Mouse (Mus musculus) splenic B cell, adult 2 months (primary cell): ENCODE data around the gene Sec61a1.

Source experiments
- DNase-seq: peaks from one replicate; pipeline ENCODE4 v3.0.0-alpha.2; 2011; ENCODE audit warnings: low read depth, low spot score
- H3K27me3 ChIP-seq: 2 replicates; pipeline ENCODE4 v1.6.1; 2012; ENCODE audit warnings: mild to moderate bottlenecking, low read length, moderate library complexity, mixed read lengths; ENCODE audit not compliant: control insufficient read depth, poor library complexity, insufficient read depth, severe bottlenecking
- H3K36me3 ChIP-seq: 2 replicates; pipeline ENCODE4 v1.6.1; 2012; ENCODE audit warnings: mild to moderate bottlenecking, low read length, moderate library complexity, mixed read lengths; ENCODE audit not compliant: control insufficient read depth, poor library complexity, insufficient read depth, severe bottlenecking

The Sec61a1 gene

DNA sequence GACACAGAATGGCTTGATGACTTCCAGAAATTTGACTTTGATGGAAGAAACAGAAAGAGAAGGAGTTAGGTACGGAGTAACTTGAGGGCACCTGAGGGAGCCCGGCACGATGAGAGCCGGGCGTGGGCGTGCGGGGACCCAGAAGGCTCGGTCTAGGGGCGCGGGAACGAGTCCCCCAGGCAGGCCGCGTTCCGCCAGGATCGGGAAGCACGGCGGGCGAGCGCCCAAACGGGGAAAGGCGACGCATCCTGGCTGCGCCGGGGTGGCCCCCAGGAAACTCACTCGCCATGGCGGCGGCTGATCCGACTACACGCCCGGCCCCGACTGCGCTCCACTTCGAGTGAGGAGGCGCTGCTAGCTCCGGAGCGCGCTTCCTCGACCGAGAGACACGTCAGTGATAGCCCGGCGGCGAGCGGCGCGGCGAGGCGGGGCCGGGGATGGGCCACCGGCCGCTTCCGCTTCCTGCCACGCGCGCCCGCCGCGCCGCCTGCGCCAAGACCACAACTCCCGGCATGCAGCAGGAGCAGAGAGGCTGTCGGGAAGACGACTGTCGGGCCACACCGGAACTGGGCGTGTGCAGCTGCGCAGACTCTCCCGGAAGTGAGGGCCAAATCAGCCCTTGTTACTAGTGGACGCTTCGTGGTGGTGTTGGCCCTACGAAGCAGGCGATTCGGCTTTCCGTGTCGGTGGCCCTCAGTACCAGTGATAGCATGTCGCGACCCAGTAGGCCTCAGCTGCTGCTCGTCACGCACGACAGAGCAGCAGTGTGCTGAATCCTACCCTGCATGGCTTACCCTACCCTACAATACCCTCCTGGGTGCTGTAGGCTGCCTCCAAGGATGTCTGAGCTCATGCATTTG, at the start of gene Sec61a1:
TSS of gene Sec61a1 (minus strand) at position 502 of the 860 bp plus-strand sequence.
- Histone ChIP-seq H3K36me3 (peaks cover 6% of the 10 kb centered on the region), H3K27me3 (no peaks in the 10 kb centered on the region)
- DNase-seq: peak; percentile 96

GRCm38 (mm10) chr6:88566676-88567075, 48.0 kb upstream of the Sec61a1 start:
- no peaks in the 10 kb centered on the region for H3K27me3 ChIP-seq
- no peaks in the 10 kb centered on the region for H3K36me3 ChIP-seq
- no peak for DNase-seq

DNA sequence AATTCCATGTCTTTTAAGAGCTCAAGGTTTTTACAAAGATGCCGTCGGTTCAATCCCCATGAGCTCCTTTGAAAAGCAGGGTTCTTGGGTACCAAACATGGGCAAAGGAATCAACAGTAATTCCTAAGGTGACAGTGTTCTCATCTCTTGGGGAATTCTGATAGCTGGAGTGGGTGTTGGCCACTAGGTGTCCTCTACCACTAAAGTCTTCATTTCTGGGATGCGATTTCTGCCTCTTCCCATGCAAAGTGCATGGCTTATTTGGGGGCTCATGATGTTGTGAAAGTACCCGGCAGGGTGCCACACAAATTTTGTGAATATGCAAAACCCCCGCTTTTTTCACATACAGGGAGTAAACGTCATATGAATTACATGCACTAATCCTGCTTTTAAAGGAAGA, 46.3 kb upstream of the Sec61a1 start:
- DNase-seq: peak; percentile 8
- no peaks in the 10 kb centered on the region for H3K36me3 ChIP-seq
- H3K27me3 ChIP-seq: no peaks in the 10 kb centered on the region

GRCm38 (mm10) chr6:88560156-88560555, 41.5 kb upstream of the Sec61a1 start:
- DNase-seq: no peak
- Histone ChIP-seq H3K36me3 (no peaks in the 10 kb centered on the region), H3K27me3 (no peaks in the 10 kb centered on the region)

GRCm38 (mm10) chr6:88559688-88560087, 41.0 kb upstream of the Sec61a1 start:
- Histone ChIP-seq H3K27me3 (no peaks in the 10 kb centered on the region), H3K36me3 (no peaks in the 10 kb centered on the region)
- DNase-seq: no peak

DNA sequence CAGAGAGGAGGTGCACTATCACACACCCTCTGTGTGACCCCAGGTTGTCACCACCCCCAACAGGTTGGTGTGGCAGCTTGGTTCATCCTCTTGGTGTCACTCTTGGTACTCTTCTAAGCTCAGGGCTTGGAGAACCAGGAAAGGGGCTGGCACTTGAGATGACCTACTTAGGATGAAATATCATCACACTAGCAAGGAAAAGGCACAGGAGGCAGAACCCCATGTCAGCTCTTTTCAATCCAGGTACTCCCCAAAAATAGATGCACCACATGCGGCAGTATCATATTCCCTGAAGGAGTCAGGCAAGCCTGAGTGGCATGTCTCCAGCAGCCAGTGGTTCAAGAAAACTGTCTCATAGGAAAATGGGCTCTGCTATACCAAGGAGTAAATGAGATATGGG, 39.4 kb upstream of the Sec61a1 start:
- peak; percentile 12 for DNase-seq
- Histone ChIP-seq H3K27me3 (no peaks in the 10 kb centered on the region), H3K36me3 (no peaks in the 10 kb centered on the region)

GRCm38 (mm10) chr6:88557548-88557947, 38.8 kb upstream of the Sec61a1 start:
- Histone ChIP-seq H3K36me3 (no peaks in the 10 kb centered on the region), H3K27me3 (no peaks in the 10 kb centered on the region)
- DNase-seq: no peak

GRCm38 (mm10) chr6:88549916-88550315, 31.2 kb upstream of the Sec61a1 start:
- no peaks in the 10 kb centered on the region for H3K27me3 ChIP-seq
- DNase-seq: no peak

GRCm38 (mm10) chr6:88549137-88549814, 30.6 kb upstream of the Sec61a1 start:
- DNase-seq: peak; percentile 67
- no peaks in the 10 kb centered on the region for H3K36me3 ChIP-seq
- no peaks in the 10 kb centered on the region for H3K27me3 ChIP-seq

More at GRCm38 (mm10) chr6:88549916-88550315, 31.2 kb upstream of the Sec61a1 start:
- no peaks in the 10 kb centered on the region for H3K36me3 ChIP-seq

- Histone ChIP-seq H3K27me3 (no peaks in the 10 kb centered on the region), H3K36me3 (no peaks in the 10 kb centered on the region)
- no peak for DNase-seq
Observed at GRCm38 (mm10) chr6:88548405-88549049, 29.8 kb upstream of the Sec61a1 start.

- Histone ChIP-seq H3K36me3 (no peaks in the 10 kb centered on the region), H3K27me3 (no peaks in the 10 kb centered on the region)
- no peak for DNase-seq
Observed at GRCm38 (mm10) chr6:88545397-88545790, 26.7 kb upstream of the Sec61a1 start.

GRCm38 (mm10) chr6:88544644-88545396, 26.1 kb upstream of the Sec61a1 start:
- DNase-seq: no peak
- Histone ChIP-seq H3K36me3 (no peaks in the 10 kb centered on the region), H3K27me3 (no peaks in the 10 kb centered on the region)

GRCm38 (mm10) chr6:88544241-88544640, 25.5 kb upstream of the Sec61a1 start:
- no peak for DNase-seq
- no peaks in the 10 kb centered on the region for H3K36me3 ChIP-seq
- H3K27me3 ChIP-seq: no peaks in the 10 kb centered on the region

- no peaks in the 10 kb centered on the region for H3K27me3 ChIP-seq
- no peaks in the 10 kb centered on the region for H3K36me3 ChIP-seq
- DNase-seq: no peak
Observed at GRCm38 (mm10) chr6:88540093-88540755, 21.5 kb upstream of the Sec61a1 start.
